Mouse (Mus musculus): ENCODE data around the gene Mrpl39. TPM values are rescaled to one million over a fixed set of nuclear protein-coding genes. Genes with fewer than 3 reads are reported as not detected.

Mrpl39 gene
- polyA plus RNA-seq, 1 experiment from 2014 or later: 35.4 TPM

MicroRNA genes within 50 kb of the gene (microRNA counts, 519-probe panel; counts per million panel counts)
- 1,324 counts per million, percentile 7 among the panel's probes with 10 or more counts for microRNA mmu-miR-155

Small RNA genes lying within 50 kb of the gene (microRNA-seq; reads per million reads assigned to microRNA genes)
- gene Mir155: 71.2 reads per million, percentile 48 among the genes with 10 or more reads in this experiment

Other genes with a start within 250 kb of the Mrpl39 start
- 0.55 TPM in 1 of 2 replicates, not detected in the other for gene A730009L09Rik, start 220.6 kb downstream of the Mrpl39 start, polyA plus RNA-seq (2015; fragmentation: Nextera tagmentation; extraction: Ambion mirVana)
- 16.7 and 18.4 TPM in 2 replicates for gene Jam2, start 38.4 kb upstream of the Mrpl39 start, polyA plus RNA-seq (2015; fragmentation: Nextera tagmentation; extraction: Ambion mirVana)
- 26.4 and 26.9 TPM in 2 replicates for gene Gabpa, start 99.2 kb upstream of the Mrpl39 start, polyA plus RNA-seq (2015; fragmentation: Nextera tagmentation; extraction: Ambion mirVana)
- 748 and 755 TPM in 2 replicates for gene Atp5j, start 99.9 kb upstream of the Mrpl39 start, polyA plus RNA-seq (2015; fragmentation: Nextera tagmentation; extraction: Ambion mirVana)